Mouse (Mus musculus): Measurements from ENCODE around the gene 1810013L24Rik. TPM values are rescaled to one million over a fixed set of nuclear protein-coding genes. Genes with fewer than 3 reads are reported as not detected.
"Not testable (repeated sequence)": the region's sequence is repeated elsewhere in the genome, so short reads cannot be mapped to it uniquely, and the experiment has no call there.

1810013L24Rik gene
- polyA plus RNA-seq, 1 experiment: 28.6 TPM

GRCm38 (mm10) chr16:8871376-8871775, 41.5 kb downstream of the 1810013L24Rik start:
- no peaks in the 10 kb centered on the region for H3K4me1 ChIP-seq (ENCODE audit: control insufficient read depth, insufficient read depth, low read length)
- WGBS: 88% methylated on average over 6 of the region's 6 CpGs
- H3K4me3 ChIP-seq (replicated peaks; ENCODE audit: extremely low read depth, low read depth, low read length): no peak overlapping the region
- DNase-seq: no peak
- TF ChIP-seq POLR2A (IDR thresholded peaks at IDR 0.05; ENCODE audit: borderline replicate concordance, extremely low read depth, low read depth, low read length) (no peak), CTCF (IDR thresholded peaks at IDR 0.05; ENCODE audit: insufficient read depth, low read length) (no peak)

DNA sequence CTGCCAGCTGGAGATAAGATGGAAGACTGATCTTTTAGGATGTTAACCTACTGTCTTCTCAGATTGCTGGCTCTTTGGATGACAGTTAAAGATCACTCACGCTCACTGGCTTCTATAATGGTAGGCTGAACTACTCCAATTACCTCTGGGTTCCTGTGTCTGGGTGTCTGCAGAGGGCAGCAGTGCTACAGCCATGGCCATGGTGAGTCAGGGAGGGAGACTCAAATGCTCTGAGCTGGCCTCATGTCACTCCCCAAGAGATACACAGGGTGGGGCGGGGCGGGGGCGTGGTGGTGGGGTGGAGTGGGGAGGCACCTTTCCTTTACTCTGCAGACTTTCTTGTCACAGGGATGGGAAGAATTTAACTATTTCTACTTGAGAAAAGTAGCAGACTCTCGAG, 42.1 kb downstream of the 1810013L24Rik start:
- DNase-seq: no peak
- Histone ChIP-seq H3K4me1 (ENCODE audit: control insufficient read depth, insufficient read depth, low read length) (no peaks in the 10 kb centered on the region), H3K4me3 (replicated peaks; ENCODE audit: extremely low read depth, low read depth, low read length) (no peak overlapping the region)
- no peak for TF ChIP-seq CTCF (IDR thresholded peaks at IDR 0.05; ENCODE audit: insufficient read depth, low read length)
- no peak for TF ChIP-seq POLR2A (IDR thresholded peaks at IDR 0.05; ENCODE audit: borderline replicate concordance, extremely low read depth, low read depth, low read length)
- WGBS: 48% methylated on average over 5 of the region's 5 CpGs

DNA sequence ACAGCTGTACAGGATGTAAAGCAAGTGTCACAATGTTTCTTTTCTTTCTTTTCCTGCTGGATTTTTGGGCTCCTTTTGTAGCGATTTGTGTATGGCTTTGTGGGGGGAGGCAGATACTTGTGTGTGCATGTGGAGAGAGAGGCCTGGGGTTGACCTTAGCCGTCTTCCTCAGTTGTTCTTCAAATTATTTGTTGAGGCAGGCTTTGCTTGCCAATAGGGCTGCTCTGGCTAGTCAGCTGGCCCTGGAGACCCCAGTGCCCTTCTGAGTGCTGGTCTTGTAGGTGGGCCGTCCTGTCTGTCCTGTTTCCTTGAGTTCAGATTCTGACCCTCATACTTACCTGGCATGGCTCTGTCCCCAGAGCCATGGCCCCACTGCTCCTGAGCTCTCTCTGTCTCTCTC, 42.6 kb downstream of the 1810013L24Rik start:
- 69% methylated on average over 3 of the region's 3 CpGs for WGBS
- TF ChIP-seq CTCF (IDR thresholded peaks at IDR 0.05; ENCODE audit: insufficient read depth, low read length) (no peak), POLR2A (IDR thresholded peaks at IDR 0.05; ENCODE audit: borderline replicate concordance, extremely low read depth, low read depth, low read length) (no peak)
- DNase-seq: no peak
- Histone ChIP-seq H3K4me1 (ENCODE audit: control insufficient read depth, insufficient read depth, low read length) (no peaks in the 10 kb centered on the region), H3K4me3 (replicated peaks; ENCODE audit: extremely low read depth, low read depth, low read length) (no peak overlapping the region)

- Histone ChIP-seq H3K4me1 (ENCODE audit: control insufficient read depth, insufficient read depth, low read length) (no peaks in the 10 kb centered on the region), H3K4me3 (replicated peaks; ENCODE audit: extremely low read depth, low read depth, low read length) (no peak overlapping the region)
- DNase-seq: no peak
- WGBS: 71% methylated on average over 5 of the region's 5 CpGs
- TF ChIP-seq POLR2A (IDR thresholded peaks at IDR 0.05; ENCODE audit: borderline replicate concordance, extremely low read depth, low read depth, low read length) (no peak), CTCF (IDR thresholded peaks at IDR 0.05; ENCODE audit: insufficient read depth, low read length) (no peak)
These were observed 50.2 kb downstream of the 1810013L24Rik start for GRCm38 (mm10) chr16:8880076-8880475.

GRCm38 (mm10) chr16:8883674-8884241, 53.9 kb downstream of the 1810013L24Rik start:
- no peaks in the 10 kb centered on the region for H3K4me1 ChIP-seq (ENCODE audit: control insufficient read depth, insufficient read depth, low read length)
- TF ChIP-seq POLR2A (IDR thresholded peaks at IDR 0.05; ENCODE audit: borderline replicate concordance, extremely low read depth, low read depth, low read length): no peak
- TF ChIP-seq CTCF (IDR thresholded peaks at IDR 0.05; ENCODE audit: insufficient read depth, low read length): peak; percentile 92
- 41% methylated on average over 11 of the region's 11 CpGs for WGBS
- peak; percentile 84 for DNase-seq
- H3K4me3 ChIP-seq (replicated peaks; ENCODE audit: extremely low read depth, low read depth, low read length): peak overlapping the region; percentile 29

- H3K4me3 ChIP-seq (replicated peaks; ENCODE audit: extremely low read depth, low read depth, low read length): not testable (repeated sequence)
- 49% methylated on average over 4 of the region's 4 CpGs for WGBS
These were observed 64.3 kb downstream of the 1810013L24Rik start for GRCm38 (mm10) chr16:8894214-8894613.

DNA sequence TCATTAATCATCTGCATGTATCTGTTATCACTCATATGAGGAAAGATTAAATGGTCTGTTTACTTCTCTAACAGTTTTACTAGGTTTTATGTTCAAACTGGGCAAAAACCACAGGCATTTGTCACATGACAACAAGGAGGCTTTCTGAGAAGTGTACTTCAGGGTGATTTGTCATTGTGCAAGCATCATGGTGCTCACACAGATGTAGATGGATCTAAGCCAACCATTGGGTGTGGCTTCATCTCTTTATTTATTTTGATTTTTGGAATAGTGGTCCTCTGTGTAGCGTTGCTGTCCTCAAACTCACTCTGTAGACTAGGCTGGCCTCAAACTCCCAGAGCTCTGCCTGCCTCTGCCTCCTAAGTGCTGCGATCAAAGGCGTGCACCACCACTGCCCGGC, 65.4 kb downstream of the 1810013L24Rik start:
- DNase-seq: no peak
- Histone ChIP-seq H3K4me1 (ENCODE audit: control insufficient read depth, insufficient read depth, low read length) (no peaks in the 10 kb centered on the region), H3K4me3 (replicated peaks; ENCODE audit: extremely low read depth, low read depth, low read length) (no peak overlapping the region)
- whole genome bisulfite sequencing: 87% methylated on average over 4 of the region's 4 CpGs
- TF ChIP-seq POLR2A (IDR thresholded peaks at IDR 0.05; ENCODE audit: borderline replicate concordance, extremely low read depth, low read depth, low read length): no peak
- no peak for TF ChIP-seq CTCF (IDR thresholded peaks at IDR 0.05; ENCODE audit: insufficient read depth, low read length)

More at GRCm38 (mm10) chr16:8894214-8894613, 64.3 kb downstream of the 1810013L24Rik start:
- not testable (repeated sequence) for DNase-seq; H3K4me1 ChIP-seq (ENCODE audit: control insufficient read depth, insufficient read depth, low read length)

DNA sequence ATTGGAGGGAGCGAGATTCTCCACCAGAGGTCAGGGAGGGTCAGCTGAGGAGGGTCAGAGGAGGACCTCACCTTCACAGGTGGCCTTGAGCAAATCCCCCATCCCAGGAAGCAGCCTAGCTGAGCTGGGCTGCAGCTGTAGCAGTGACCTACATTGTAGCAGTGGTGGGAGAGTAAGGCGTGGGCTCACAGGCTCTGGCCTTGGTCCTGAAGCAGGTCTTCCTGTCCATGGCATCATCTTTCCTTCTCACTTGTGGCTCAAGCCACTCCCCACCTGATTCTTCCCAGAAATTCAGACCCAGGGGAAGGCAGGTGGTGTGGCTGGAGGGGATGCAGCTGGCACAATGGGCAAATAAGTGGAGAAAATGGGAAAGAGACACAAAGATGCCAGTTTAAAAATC, 76.2 kb downstream of the 1810013L24Rik start:
- WGBS: 2% methylated on average over 2 of the region's 2 CpGs
- H3K4me3 ChIP-seq (replicated peaks; ENCODE audit: extremely low read depth, low read depth, low read length); DNase-seq; H3K4me1 ChIP-seq (ENCODE audit: control insufficient read depth, insufficient read depth, low read length): not testable (repeated sequence)

Other genes starting within 250 kb of the 1810013L24Rik start
- gene Pmm2, start 192.4 kb upstream of the 1810013L24Rik start, polyA plus RNA-seq (2012; rRNA removed): 47.8 and 55.4 TPM in 2 replicates
- 7.7 and 8.2 TPM in 2 replicates for gene Tmem186, start 192.4 kb upstream of the 1810013L24Rik start, polyA plus RNA-seq (2012; rRNA removed)
- 89.5 and 94.0 TPM in 2 replicates for gene Carhsp1, start 157.9 kb upstream of the 1810013L24Rik start, polyA plus RNA-seq (2012; rRNA removed)
- gene Gm5767, start 149.3 kb upstream of the 1810013L24Rik start, polyA plus RNA-seq (2012; rRNA removed): 0.23 TPM in 1 of 2 replicates, not detected in the other
- 18.6 and 29.8 TPM in 2 replicates for gene Usp7, start 37.8 kb upstream of the 1810013L24Rik start, polyA plus RNA-seq (2012; rRNA removed)

All from lung, adult 2 months (tissue).